Mouse (Mus musculus) brain, embryonic 14.5 days (tissue): ENCODE results near the gene Cenpb.

Experiments used
- CTCF ChIP-seq: fragments of 200-500 bp; IDR thresholded peaks from 2 replicates; pipeline ENCODE4 v1.5.1; 2012; ENCODE audit warnings: inconsistent platforms, mild to moderate bottlenecking, moderate library complexity, borderline replicate concordance; ENCODE audit not compliant: insufficient read depth, insufficient read length; ENCODE audit errors: extremely low read depth
- POLR2A ChIP-seq: fragments of 200-500 bp; IDR thresholded peaks from 2 replicates; pipeline ENCODE4 v1.6.1; 2012; ENCODE audit warnings: mild to moderate bottlenecking, inconsistent platforms, borderline replicate concordance; ENCODE audit not compliant: poor library complexity, insufficient read depth, insufficient read length, severe bottlenecking; ENCODE audit errors: extremely low read depth

- TF ChIP-seq POLR2A: no peak
- no peak for TF ChIP-seq CTCF
These were observed 8.4 kb upstream of the Cenpb start for GRCm38 (mm10) chr2:131188311-131188710.
